Mouse (Mus musculus): ENCODE results near the gene Nemp2. TPM values are rescaled to one million over a fixed set of nuclear protein-coding genes. Genes with fewer than 3 reads are reported as not detected.

The Nemp2 gene
- polyA plus RNA-seq, 1 experiment from 2014 or later, result 7.7 TPM

Other genes with a start within 250 kb of the Nemp2 start
- gene Nab1, start 130.0 kb upstream of the Nemp2 start, polyA plus RNA-seq (2015; fragmentation: Nextera tagmentation; extraction: Ambion mirVana), result 3.9 and 4.5 TPM in 2 replicates
- gene Mfsd6, start 96.8 kb downstream of the Nemp2 start, polyA plus RNA-seq (2015; fragmentation: Nextera tagmentation; extraction: Ambion mirVana), result 7.0 and 8.1 TPM in 2 replicates
- 23.2 and 23.3 TPM in 2 replicates for gene Inpp1, start 187.0 kb downstream of the Nemp2 start, polyA plus RNA-seq (2015; fragmentation: Nextera tagmentation; extraction: Ambion mirVana)
- gene Hibch, start 214.2 kb downstream of the Nemp2 start, polyA plus RNA-seq (2015; fragmentation: Nextera tagmentation; extraction: Ambion mirVana), result 33.8 and 37.6 TPM in 2 replicates